Mouse (Mus musculus) adrenal gland, adult (tissue): ENCODE results near the gene Snx14.
A peak's percentile ranks its signal among the peaks of the same experiment; 100 is the strongest.

ENCODE experiments used
- DNase-seq, 2 experiments: peaks; one replicate each; pipeline ENCODE4 v3.0.0; 2022 to 2023; ENCODE audit warnings: low spot score in 1 of 2; ENCODE audit not compliant: inconsistent age in 2 of 2

The Snx14 gene

DNA sequence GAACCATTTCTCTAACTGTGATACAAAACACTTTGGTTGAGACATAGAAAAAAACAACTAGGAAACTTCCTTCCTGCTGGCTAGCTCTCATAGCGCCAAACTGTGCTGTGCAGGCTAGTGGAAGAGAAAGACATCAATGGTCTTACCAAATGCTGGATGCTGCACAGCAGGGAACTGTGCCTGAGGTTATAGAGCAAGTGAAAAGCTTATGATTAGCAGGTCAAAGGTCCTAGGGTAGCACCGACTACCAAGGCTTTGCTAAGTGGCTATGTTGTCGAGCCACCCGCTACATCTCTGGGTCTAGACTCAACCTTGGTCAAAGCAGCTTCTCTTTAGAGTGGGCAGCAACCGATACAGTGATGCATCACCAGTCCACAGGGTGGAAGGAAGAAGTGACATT is 49.9 kb downstream of the Snx14 start:
- no peak for DNase-seq

- DNase-seq: no peak
Measured at GRCm38 (mm10) chr9:88380542-88380941, 58.2 kb downstream of the Snx14 start.

GRCm38 (mm10) chr9:88380076-88380475 is 58.7 kb downstream of the Snx14 start:
- DNase-seq: no peak

DNA sequence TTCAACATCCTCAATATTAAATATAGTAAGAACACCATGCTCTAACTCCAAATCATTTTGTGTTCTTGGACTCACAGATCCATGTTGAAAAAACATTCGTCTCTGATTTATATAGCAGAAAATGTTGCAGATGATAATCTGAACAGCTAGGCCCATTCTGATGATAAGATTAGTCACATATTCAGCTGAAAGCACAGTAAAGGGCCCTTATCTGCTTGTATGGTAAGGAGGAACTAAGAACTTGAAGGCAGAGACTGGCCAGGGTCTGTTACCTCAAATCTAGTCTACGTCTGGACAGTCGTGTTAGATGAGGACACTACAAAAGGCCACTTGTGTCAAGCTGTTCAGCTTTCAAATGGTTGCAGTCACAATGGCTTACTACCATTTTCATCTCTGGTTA is 59.7 kb downstream of the Snx14 start:
- no peak for DNase-seq

DNA sequence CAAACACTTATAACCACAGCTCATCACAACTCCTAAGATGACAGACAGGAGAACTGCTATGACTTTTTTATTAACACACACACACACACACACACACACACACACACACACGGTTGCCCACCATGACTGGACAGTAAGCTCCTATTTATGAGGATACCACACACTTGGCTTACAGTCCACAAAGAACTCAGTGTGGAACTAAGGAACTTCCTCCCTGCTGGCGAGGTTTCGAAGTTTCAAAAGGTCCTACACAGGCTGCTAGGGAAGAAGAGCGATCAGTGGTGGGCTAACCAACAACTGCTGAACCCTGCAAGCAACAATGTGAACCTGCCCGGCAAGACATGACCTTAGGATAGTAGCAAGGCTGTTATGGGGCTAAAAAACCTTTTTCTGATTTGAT is 61.3 kb downstream of the Snx14 start:
- no peak for DNase-seq

DNA sequence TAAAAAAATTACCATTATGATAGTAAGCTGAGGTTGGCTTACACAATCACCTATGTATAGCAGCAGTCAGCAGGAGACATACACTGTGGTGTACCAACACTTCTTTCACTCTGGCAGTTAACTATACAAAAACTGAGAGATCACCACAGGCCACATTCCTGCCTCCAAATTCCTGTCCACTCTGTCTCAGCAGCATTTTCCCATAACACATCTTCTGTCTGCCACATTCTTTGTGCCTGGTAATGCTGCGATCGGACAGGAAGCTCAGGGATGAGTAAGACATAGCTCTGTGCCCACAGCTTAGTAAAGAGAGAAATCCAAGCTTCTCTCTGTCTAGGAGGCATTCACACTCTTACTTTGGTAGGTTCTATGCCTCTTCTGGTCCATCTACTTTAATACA is 65.8 kb downstream of the Snx14 start:
- DNase-seq: no peak

DNA sequence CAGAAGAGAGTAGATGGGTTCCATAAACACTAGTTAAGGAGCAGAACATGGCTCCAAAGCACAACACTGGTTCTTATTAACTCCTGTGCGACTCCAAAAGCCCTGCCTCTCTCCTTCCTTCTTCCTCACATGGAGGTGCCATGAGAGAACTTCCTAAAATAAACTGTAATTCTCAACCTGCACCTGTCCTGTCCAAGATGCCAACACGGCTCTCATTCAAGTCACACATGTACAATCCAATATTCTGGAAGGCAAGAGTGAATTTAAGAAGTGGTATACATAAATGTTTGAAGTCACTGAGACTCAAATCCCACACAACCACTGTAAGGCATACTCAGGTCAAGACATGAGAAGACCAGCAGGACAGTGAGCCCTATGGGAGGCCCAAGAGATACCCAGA is 67.6 kb downstream of the Snx14 start:
- DNase-seq: no peak

DNA sequence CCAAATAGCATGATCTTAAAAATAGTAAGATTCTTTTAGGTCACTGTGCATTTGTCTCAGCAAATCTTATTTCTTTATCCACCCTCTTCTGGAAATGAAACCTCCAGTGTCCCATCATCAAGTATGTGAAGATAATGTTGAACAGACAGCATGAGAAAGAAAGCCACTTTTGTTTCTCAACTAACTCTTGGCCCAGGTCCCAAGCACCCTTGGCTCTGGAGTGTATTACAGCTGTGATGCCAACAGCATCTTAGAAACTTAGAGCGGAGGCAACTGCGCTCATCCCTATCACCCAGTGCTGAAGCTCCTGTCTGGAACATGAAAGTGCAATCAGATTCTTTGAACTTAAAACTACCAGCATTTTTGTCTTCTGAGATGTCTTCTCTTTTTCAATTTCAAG is 69.1 kb downstream of the Snx14 start:
- DNase-seq: no peak

GRCm38 (mm10) chr9:88368476-88368875 is 70.3 kb downstream of the Snx14 start:
- no peak for DNase-seq

- no peak for DNase-seq
Measured at GRCm38 (mm10) chr9:88367751-88368150, 71.0 kb downstream of the Snx14 start.

DNA sequence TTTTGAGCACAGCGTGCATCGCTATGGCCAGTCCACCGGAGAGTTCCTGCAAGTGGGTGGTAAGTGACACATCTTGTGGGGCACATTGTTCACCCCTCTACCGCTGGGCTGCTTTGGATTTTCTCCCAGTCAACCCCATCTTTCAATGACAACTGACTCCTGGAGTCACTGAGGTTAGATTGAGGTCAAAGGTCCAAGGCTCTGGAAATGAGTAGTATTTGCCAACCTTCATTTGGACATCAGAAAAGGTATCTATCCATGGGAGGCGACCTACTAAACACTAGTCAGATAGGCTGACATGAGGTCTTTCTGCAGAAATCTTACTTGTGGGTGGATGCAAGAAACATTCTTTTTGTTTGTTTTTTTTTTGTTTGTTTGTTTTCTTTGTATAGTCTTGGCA is 71.4 kb downstream of the Snx14 start:
- DNase-seq: no peak

DNA sequence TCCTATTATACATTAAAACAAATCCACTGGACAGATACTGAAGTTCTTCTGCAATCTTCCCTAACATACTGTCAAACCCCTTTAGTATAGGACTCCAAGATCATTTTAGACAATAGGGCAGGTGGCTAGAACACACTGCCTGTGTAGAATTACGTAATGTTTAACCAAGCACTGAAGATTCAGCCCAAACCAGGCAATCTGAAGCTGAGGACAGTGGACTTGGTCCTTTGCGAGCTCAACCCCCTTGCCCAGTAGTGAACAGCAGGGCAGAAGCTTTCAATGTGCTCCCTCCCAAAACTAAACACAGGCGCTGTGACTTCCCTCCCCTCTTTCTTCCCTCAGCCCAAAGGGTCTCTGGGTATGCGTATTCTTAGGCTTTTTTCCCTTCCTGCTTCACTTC is 71.9 kb downstream of the Snx14 start:
- DNase-seq: no peak

DNA sequence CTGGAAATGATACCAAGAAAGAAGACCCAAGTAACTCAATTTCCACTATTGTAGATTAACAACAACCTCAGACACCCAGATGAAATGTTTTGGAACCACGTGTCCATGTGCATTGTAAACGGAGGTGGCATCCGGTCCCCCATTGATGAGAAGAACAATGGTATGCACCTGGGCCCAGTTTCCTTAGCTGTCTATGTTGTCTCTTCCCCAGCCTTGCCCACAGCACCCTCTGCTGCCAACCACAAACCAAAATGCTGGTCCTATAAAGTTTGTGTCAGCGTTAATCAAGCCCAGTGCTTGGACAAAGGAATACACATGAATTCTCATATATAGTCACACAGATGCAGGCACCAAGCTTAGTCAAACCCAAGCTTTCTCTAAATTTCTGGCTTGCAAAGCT is 72.5 kb downstream of the Snx14 start:
- no peak for DNase-seq

DNA sequence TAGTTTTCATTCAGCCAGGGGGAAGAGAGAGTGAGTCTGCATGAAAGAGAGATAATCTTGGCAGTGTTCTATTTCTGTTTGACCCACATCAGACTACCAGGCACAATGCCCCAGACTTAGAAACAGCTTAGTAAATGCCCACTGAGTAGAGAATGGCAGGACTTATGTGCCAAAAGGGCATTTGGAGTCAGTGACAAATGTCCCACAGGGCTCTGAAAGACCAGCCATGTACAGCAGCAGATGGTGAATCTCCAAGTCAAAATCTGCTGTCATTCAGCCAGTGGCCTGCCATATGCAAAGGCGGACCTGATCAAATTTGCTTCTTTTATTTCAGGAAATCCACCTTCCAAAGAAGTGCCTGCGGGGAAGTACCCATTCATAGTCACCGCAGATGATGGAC is 75.7 kb downstream of the Snx14 start:
- DNase-seq: no peak

DNA sequence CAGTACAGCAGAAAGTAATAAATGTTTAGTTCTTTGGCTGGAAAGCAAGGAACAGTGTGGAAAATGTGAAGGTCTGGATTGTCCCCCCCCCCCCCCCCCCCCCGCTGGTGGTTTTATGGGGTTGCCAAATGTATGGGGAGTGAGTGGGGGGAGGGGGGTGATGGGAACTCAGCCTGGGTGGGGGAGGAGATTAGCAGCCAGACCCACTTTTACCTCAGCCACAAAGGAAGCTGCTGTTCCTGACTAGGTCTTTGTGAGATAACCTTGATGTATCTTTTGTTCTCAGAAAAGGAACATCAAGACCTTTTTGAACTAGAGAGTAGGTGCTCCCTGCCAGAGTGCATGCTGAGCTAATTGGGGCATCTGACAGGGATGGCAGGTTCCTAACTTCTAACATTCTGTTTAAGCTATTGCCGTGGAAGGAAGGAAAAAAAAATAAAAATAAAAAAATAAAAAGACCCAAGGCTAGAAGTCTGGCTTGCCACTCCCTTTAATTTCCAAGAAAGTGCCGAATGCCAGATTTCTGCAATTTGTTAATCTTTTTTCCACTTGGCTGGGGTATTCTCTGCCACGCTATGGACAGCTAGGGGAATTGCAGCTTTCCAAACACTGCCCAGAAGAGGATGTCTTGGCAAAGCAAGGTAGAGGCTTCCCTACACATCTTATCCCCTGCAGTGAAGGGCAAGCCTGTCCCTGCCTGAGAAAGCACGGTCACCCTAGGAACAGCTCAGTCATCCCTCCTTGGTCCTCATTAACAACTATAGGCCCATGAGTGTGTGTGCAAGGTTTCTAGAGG is 76.5 kb downstream of the Snx14 start:
- DNase-seq: peak; percentile 26 to 49

DNA sequence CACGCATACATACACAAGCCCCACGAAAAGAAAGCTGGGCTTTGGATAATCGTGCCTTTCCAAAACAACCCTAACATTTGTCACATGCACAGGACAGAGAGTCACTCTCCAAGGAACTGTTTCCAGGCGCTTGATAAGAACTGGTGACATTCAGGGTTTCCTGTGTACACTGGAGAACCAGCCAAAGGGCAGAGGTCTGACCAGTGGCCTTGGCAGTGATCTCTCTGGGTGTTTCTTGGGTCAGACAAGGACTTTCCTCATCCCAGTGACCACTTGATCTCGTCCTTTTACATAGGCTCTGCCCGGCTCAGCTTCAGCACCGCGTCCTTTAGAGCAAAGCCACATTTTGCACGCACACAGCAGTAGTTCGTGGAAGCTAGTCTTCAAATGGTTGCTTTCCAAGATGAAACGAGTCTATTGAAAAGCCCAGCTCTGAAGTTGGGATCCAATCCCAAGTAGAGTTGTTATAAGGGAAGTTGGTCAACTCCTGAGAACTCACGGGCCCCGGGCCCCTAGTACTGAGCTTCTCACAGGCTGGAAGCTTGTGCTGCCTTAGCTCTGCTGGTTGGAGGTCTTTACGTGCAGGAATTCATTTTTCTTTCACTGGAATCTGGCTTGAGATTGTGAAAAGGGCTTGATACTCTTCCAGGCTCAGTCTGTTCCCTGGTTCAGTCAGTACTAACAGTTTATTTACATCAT is 77.4 kb downstream of the Snx14 start:
- DNase-seq: peak; percentile 77

GRCm38 (mm10) chr9:88359140-88359539 is 79.6 kb downstream of the Snx14 start:
- DNase-seq: no peak

DNA sequence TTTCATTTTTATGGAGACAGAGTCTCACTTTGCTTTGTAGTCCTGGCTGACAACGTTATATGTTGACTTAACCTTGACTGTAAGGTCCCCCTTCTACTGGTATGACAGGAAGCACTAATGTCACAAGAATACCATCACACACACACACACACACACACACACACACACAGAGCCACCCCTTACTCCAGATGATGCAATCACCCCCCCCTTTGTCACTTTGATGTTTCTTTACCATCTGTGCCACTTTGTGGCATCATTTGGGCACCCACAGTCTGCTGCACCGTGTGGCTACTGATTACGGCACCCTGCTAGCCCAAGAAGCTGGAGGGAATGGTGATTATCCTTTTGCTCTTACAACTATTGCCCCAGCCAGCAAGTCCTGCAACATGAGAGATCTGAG is 81.6 kb downstream of the Snx14 start:
- peak in 1 of 2 experiments; percentile 22 for DNase-seq

DNA sequence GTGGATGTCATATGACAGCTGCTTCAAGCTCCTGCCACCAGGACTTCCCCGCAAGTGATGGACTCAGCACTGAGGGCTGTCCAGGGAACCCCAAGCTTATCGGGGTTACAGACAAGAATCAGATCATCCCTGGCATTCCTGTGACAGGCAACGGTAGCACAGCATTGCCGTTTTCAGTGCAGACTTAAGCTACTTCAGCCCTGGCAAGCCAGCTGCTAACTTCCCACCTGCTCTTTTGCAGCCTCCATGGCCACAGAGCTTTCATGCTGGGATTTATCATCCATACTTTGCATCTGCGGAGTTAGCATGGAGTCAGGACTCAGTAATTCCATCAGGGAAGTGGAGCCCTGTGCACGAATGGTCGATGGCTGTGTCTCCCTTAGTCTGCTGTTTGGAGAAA is 85.3 kb downstream of the Snx14 start:
- no peak for DNase-seq

- no peak for DNase-seq
Measured at GRCm38 (mm10) chr9:88352741-88353140, 86.0 kb downstream of the Snx14 start.

- no peak for DNase-seq
Measured at GRCm38 (mm10) chr9:88351163-88351562, 87.6 kb downstream of the Snx14 start.

- no peak for DNase-seq
Measured at GRCm38 (mm10) chr9:88350317-88350716, 88.4 kb downstream of the Snx14 start.

DNA sequence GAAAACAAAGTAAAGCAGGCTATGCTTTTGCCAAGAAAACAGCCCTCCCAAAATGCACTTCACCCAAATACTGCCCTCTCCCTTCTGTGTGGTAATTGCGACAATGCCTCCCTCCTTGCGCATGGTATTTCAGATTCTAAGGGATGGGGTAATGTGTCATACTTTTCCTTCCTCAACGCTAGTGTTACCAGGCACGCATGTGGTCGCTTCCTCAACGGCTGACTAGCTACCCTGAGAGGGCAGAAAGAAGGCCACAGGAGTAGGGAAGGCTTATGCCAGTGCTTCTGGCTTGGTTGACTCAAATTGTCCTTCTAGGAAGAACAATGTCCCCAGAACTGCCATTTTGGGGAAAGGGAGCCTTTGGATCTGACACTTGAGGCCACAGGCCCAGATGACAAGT is 90.1 kb downstream of the Snx14 start:
- DNase-seq: no peak
